Mouse (Mus musculus): ENCODE data around the gene Tapbp.
A peak's percentile ranks its signal among the peaks of the same experiment; 100 is the strongest.
"Not testable (repeated sequence)": the region's sequence is repeated elsewhere in the genome, so short reads cannot be mapped to it uniquely, and the experiment has no call there.

Gene Tapbp

DNA sequence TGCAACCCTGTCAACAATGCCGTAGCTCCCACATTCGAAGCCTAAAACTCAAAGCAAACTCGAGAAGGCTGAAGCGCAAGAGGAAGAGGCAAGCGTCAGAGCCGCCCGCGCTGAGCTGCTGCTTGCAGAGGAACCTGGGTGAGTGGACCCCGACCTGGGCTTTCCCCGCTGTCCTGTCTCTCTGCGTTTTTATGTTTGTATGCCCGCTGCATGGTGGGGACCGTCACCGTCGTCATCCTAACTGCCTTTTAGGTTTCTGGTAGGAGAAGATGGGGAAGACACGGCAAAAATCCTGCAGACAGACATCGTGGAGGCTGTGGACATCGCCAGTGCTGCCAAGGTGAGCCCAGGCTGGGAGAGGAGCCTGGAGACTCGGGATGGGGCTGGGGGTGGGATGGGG, 25.7 kb downstream of the Tapbp start:
- no peak for DNase-seq (ENCODE audit: low read depth, low spot score)

DNA sequence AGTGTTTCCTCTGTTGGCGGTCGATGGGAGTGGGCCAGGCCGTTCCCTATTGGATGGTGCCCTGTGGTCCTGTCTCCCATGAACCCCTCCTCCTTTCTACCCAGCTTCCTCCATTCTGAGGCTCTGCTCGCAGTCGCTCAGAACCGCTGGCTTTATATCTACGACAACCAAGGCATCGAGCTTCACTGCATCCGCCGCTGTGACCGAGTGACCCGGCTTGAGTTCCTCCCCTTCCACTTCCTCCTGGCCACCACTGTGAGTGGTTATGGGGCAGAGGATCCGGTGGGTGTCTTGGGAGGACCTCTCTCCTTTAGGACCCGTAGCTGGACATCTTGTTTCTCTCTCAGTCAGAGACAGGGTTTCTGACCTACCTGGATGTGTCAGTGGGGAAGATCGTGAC, 27.8 kb downstream of the Tapbp start:
- no peak for DNase-seq (ENCODE audit: low read depth, low spot score)

DNA sequence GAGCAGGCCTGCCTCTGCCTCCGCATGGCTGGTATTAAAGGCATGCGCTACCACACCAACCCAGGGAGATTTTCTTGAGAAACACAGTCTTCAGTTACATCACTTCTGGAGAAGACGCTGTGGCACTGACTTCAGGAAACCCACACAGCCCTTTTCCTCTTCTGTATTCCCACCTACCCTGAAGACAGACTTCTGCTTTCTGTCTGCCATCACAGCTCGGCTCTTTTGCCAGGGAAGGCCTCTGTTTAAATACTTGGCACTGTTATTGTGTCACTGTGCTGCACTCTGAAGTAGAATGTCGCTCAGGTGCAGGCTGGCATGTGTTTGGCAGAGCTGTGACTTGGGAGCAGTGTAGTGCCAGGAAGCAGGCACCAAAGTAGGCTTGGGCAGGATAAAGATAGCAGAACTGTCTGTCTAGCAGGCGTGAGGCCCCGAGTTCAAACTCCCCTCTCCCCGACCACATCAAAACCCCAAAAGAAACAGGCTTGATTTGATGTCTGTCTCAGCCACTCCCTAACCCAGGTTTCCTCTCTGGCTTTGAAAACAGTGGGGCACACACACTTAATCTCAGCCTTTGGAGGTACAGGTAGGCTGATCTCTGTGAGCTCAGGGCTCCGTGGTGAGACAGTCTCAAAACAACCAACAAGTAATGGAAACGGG, 31.9 kb downstream of the Tapbp start:
- no peak for DNase-seq (ENCODE audit: low read depth, low spot score)

DNA sequence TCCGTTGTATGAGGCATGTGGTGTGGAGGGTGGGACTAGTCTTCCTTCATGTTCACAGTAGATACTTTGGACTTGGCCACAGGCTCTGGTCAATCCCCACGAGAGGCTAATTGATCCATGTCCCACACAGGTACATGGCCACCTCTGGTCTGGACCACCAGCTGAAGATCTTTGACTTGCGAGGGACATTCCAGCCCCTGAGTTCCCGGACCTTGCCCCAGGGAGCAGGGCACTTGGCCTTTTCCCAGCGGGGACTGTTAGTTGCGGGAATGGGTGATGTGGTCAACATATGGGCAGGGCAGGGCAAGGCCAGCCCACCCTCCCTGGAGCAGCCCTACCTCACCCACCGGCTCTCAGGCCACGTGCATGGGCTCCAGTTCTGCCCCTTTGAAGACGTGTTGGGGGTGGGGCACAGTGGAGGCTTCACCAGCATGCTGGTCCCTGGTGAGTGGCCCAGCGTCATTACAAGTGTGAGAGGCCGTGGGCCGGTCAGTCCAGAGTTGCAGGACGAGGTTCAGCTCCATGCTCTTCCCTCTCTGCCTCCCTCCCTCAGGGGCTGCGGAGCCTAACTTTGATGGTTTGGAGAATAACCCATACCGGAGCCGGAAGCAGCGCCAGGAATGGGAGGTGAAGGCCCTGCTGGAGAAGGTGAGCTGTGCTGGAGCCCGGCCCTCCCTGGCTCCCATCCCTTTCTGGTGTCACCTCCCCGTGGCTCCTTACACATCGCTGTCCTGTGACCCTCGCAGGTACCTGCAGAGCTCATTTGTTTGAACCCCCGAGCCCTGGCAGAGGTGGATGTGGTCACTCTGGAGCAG, 32.6 kb downstream of the Tapbp start:
- no peak for DNase-seq (ENCODE audit: low read depth, low spot score)

DNA sequence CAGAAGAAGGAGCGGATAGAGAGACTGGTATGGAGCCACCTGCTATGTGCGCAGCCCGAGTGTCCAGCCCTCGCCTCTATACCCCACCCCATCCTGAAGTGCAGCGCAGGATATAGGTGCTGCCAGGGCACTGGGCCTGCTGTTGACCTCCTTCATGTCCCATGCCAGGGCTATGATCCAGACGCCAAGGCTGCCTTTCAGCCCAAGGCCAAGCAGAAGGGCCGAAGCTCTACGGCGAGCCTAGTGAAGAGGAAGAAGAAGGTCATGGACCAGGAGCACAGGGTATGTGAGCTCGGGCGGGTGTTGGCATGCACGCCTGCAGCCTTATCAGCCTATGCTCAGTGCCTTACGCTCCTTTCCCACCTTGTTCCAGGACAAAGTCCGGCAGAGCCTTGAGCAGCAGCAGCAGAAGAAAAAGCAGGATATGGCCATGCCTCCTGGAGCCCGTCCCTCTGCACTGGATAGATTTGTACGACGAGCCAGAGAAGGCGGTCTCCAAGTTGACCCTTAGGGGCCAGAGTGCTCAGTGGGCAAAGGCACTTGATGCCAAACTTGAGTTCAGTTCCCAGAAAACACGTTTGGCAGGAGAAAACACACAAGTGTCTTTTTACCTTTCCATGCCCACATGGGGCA, 33.3 kb downstream of the Tapbp start:
- no peak for DNase-seq (ENCODE audit: low read depth, low spot score)

DNA sequence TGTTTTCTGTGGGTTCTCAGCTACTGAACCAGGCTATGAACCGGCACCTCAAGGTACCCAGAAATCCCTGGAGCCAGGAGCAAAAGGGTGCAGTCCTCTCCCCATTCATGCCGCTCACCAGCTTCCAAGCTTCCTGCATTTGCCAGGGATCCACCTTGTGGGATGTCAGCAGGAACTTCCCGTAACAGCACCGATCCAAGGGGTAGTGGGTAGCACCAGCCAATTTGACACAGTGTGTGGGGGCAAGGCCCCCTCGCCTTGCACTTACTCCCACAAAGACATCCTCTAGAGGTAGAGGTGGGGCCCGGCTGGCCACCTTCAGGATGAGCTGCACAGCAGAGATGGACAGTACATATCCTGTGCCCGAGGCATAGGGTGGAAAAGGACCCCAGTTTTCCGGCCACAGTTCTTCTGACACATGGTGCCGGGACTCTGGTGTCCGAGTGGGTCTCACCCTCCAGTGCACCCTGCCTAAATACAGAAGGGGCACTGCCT, 34.5 kb downstream of the Tapbp start:
- no peak for DNase-seq (ENCODE audit: low read depth, low spot score)

DNA sequence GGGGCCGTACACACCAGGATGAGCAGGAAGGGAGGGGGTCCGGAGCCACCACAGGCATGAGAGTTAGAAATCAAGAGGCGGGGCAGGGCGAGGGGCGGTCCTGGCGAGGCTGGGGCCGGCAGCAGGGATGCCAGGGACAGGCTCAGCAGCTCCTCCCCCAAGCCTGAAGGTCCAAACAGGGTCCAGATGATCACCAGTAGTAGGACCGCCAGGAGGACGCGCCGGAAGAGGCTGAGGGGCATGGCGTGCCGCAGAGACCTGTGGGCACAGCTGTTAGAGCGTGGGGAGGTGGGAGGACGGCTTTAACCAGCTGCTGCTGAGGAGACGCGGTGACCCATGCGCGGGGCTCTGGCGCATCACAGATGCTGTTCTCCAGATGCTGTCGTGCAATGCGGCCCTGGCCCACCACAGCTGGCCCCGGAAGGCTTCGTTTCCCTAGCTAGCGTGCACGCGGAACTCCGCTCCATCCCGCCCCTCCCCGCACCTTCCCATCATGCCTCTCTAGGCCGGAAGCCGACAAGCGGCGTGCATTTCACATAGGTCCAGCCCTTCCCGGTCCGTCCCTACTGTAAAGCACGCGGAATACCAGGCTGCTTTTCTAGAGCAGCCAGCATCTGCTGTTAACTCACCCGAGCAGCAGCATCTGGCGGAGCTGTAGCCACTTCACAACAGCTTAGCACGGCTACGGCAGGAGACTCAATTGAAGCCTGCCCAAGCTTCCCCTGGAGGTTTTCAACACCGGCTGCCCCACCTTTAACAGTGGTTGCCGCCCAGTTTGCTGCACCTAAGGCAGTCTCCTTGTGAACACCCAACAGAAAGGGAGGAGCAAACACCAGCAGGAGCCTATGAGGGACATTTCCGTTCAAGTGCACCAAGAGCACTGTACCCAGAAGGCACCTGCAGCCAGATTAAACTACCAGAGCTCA, 35.6 kb downstream of the Tapbp start, which contains the start of gene B3galt4:
TSS of gene B3galt4 (minus strand) at position 468 of the 926 bp plus-strand sequence.
- DNase-seq (ENCODE audit: low read depth, low spot score) = peak; percentile 95

DNA sequence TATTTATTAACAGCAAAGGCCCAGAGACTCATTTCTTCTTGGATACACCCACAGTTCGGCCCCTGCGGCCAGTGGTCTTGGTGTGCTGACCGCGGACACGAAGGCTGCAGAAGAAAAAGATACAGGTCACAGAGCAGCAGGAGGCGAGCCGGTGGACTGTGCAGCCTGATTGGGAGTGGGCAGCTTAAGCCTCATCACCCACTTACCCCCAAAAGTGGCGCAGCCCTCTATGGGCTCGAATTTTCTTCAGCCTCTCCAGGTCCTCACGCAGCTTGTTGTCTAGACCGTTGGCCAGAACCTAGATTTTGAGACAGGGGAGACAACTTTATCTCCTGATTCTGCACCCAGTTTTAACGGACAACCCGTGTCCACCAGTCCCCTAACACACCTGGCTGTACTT, 36.3 kb downstream of the Tapbp start:
- not testable (repeated sequence) for DNase-seq (ENCODE audit: low read depth, low spot score)

DNA sequence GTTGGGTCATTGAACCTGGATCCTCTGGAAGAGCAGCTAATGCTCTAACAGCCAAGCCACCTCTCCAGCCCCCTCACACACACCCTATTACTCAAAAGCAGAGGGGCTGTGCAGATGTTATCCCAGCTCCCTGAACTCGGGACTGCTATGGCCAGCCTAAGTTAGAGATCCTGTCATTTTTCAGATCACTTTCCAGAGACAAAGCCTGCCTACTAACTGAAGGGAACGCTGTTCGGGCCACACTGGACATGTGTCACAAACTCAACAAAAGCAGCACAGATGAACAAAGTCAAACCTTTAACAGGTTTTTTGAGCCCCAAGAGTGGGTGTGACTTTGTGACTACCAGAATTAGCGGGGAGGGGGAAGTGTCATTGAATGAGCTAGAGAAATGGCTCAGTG, 37.2 kb downstream of the Tapbp start:
- DNase-seq (ENCODE audit: low read depth, low spot score) = no peak

DNA sequence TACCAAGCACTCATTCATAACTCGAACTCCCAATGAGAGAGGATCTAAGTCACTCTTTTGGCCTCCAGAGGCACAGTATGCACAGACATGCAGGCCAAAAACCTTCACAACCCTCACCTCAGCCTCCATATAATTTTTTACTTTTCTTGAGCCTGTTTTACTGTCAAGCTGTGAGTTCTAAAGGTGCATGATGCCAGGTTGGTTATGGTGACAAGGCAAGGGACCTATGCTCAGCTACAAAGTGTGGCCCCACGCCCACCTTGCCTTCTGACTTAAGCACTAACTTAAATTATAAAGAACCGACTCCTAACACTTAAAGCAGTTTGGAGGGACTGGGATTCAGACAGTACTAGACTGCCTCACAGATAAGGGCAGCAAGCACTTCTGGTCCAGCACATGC, 37.6 kb downstream of the Tapbp start:
- DNase-seq (ENCODE audit: low read depth, low spot score) = no peak

DNA sequence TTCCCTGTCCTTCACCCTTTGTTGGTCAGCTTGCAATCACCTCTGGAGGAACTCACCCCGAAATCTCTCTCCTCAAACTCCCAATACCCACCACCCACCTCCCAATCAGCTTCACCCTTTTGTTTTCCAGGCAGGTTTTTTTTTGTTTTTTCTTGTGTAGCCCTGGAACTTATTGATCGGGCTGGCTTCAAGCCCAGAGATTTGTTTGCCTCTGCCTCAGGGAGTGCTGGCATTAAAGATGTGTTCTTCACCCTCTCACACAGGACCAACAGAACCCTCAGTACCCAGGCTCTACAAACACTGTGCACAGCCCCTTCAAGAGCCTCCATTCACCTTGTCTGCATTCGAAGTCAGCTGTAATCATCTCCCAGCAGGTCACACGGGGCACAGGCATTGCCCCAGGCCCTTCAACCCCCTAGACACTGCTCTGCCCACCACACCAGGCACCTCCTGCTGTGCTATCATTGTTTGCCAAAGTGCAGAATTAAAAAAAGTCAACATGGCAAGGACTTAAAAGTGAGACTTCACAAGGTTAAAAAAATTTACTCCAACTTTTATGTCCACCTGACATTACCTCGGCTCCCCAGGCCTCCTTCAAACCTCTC, 38.4 kb downstream of the Tapbp start:
- peak; percentile 48 for DNase-seq (ENCODE audit: low read depth, low spot score)

DNA sequence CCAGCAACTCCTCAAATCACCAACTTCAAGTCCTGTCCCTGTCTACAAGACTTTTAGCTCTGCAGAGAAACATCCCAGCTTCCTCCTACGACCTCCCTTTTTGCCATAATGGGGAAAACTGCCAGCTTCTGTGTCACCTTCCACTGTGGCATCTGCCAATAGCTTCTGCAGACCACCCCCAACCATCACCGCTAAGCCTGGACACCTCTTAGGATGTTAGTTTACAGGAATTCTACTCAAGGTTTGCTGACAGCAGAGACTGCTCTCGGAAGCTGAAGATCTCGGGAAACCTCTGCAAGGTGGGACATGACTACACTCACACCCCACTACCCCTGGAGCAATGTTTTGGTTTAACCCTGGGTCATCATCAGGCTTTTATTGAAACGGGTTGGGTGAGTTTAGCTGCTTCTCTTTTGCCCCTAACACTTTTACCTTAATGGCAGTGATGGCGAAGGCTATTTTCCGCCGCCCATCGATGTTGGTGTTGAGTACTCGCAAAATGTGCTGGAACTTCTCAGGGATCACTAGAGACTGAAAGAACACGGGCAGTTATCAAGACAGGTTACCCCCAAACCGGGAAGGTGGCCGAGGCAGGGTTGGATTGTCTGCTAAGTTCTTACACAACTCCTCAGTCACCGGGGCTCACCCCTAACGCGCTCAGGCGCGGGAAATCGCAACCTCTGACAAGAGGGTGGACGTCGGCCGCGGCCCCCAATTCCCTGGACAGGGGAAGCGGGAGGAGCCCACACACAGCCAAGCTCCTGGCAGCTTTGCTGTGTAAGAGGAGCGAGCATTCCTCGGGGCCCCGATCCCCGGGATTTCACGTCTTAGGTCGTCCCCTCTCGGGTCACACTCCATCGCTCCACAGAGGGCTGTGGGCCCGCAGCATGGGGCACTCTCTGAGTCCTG, 39.2 kb downstream of the Tapbp start:
- peak; percentile 50 for DNase-seq (ENCODE audit: low read depth, low spot score)

DNA sequence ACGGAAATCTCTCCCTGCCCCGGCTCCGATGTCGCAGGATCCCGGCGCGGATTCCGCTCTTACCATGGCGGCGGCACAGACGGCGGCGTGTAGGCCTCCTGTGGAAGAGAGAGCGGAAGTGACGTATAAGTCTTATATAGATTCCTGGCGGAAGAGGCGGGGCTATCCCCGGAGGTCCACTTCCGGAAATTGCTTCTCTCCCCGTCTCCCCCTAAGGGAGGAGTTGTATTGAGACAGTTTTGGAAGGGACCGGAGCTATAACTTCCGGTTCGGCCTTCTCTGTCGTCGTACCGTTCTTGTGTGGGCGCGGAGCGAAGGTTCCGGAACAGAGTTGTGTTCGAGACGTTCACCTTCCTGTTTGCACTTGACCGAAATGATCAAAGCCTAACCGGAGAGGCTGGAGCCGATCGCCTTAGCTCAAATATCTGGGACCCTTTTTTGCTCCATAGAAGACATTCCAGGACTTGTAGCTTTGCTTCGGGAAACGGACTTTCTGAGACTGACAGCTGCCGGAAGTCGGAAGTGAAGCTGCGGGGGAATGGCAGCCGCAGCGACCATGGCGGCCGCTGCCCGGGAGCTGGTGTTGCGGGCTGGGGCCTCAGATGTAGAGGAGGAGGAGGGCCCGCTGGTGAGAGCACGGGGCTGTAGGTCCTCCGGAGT, 40.0 kb downstream of the Tapbp start, which contains the start of the genes Vps52 and Rps18:
TSS of gene Vps52 (plus strand) at position 258 of the 660 bp plus-strand sequence.
TSS of gene Rps18 (minus strand) at position 447 of the 660 bp plus-strand sequence.
- DNase-seq (ENCODE audit: low read depth, low spot score) = peak; percentile 98

DNA sequence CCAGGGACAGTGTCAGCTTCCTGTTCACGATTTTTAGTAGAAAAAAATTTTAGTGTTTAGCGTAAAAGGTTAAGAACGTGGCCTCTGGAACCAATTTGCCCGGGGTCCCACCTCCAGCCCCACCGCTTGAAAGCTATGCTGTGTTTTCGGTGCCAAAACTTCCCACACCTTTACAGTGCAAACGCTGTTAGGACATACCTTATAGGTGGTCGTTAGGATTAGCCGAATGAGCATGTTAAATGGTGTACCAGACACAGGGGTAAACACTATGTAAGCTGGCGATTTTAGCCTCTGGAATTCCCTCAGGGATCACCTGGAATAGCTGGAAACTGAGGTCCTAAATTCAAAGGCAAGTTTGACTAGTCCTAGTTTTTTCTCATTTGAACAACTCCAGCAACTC, 40.6 kb downstream of the Tapbp start:
- no peak for DNase-seq (ENCODE audit: low read depth, low spot score)

DNA sequence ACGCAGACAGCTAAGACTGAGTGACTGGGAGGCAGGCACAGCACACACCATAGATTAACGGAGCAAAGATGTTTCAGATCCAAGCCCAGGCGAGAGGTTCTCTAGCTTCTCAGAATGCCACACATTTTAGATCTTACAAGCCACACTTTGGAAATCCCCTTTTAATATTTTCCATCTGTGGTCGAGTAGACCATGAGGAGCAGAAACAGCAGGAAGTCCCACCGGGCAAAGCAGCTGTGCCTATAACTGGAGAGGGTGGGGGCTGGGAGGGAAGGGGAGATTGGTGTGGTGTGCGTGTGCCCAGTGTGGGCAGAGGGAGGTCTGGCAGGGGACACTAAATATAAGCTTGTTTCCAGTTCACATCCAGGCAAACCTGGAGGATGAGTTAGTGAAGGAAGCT, 41.8 kb downstream of the Tapbp start:
- no peak for DNase-seq (ENCODE audit: low read depth, low spot score)

DNA sequence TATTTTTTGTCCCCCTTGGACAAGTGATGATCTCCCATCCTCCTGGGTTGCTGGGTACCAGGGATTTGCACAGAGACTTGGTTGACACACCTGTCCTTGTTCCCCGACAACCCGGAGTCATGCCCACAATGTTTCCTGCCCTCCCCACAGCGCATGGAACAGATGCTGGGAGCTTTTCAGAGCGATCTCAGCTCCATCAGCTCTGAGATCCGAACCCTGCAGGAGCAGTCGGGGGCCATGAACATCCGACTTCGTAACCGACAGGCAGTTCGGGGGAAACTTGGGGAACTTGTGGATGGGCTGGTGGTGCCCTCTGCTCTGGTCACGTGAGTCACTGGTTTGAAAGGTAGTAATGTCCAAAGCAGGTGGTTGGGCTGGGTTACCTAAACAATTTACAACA, 42.8 kb downstream of the Tapbp start:
- DNase-seq (ENCODE audit: low read depth, low spot score) = no peak

DNA sequence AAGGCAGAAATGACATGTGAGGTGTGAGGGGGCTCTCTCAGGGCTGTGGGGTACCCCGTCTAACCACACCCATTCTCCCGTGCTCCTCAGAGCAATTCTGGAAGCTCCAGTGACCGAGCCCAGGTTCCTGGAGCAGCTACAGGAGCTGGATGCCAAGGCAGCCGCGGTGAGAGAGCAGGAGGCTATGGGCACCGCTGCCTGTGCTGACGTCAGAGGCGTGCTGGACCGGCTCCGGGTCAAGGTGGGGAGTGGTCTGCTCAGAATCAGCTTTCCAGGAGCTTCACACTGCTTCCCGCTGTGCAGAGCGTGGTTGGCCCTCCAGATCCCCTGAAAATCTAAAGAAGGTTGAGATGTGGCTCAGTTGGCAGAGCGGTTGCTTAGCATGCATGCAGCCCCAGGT, 43.4 kb downstream of the Tapbp start:
- no peak for DNase-seq (ENCODE audit: low read depth, low spot score)

DNA sequence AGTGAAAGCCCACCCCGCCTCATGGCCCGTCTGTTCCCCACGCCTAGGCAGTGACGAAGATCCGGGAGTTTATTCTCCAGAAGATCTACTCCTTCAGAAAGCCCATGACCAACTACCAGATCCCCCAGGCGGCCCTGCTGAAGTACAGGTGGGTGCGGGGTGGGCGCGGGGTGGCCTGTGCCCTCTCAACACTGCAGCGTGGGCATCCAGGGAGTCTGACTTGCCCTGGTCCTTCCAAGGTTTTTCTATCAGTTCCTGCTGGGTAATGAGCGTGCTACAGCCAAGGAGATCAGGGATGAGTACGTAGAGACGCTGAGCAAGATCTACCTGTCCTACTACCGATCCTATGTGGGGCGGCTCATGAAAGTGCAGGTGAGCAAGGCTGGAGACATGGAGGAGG, 44.2 kb downstream of the Tapbp start:
- no peak for DNase-seq (ENCODE audit: low read depth, low spot score)

DNA sequence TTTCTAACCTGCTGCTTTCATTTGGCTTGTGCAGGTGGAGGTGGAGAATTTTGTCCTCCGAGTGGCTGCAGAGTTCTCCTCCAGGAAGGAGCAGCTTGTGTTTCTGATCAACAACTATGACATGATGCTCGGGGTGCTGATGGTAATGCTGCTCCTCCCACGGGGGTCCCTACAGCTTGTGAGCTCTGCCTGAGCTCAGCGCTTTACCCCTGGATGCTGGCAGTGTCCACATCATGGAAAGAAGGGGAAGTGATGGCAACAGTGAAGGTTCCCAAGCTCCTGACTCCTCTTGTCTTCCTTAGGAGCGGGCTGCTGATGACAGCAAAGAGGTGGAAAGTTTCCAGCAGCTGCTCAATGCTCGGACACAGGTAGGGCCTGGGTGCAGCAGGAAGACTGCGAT, 47.2 kb downstream of the Tapbp start:
- DNase-seq (ENCODE audit: low read depth, low spot score) = no peak

Measured in 3T3-L1 (cell line).